15 mouse cellular contexts compared by ENCODE assay signal in genomic region chr7:145340248-145340904, GRCm38 (mm10). TPM values are rescaled to one million over a fixed set of nuclear protein-coding genes. Genes with fewer than 3 reads are reported as not detected.
DNase-seq lines count a peak whose midpoint lies in the region; ATAC-seq lines count a peak whose summit lies in the region.
"Had no signal": no experiment of that assay in that cellular context is flagged by ENCODE, and none has a peak within 500 bp of the region (broad histone marks: within the 10 kb centered on the region; RNA-seq: fewer than 3 reads in every experiment).

No protein-coding gene starts in this region.

- ATAC-seq in kidney, embryonic 14.5 days (ENCODE audit: low FRiP score, low TSS enrichment): peak; percentile 43; the same call in 1 of the 2 replicates
- ATAC-seq in megakaryocyte, adult 5-6 weeks (ENCODE audit: poor library complexity, severe bottlenecking): peak; percentile 43

- no peaks in the 10 kb centered on the region for H3K4me1 ChIP-seq in kidney, embryonic 14.5 days (ENCODE audit: control insufficient read depth, insufficient read depth, low read length)
- no peaks in the 10 kb centered on the region for H3K4me1 ChIP-seq in forebrain, embryonic 10.5 days

- H3K4me3 ChIP-seq in kidney, embryonic 14.5 days (ENCODE audit: low read length): no peak overlapping the region
- H3K4me3 ChIP-seq in forebrain, embryonic 10.5 days: no peak overlapping the region

- H3K9ac ChIP-seq in kidney, embryonic 14.5 days (ENCODE audit: low read depth, low read length): no peak overlapping the region

- WGBS in kidney, embryonic 14.5 days: 75% methylated on average over 5 of the region's 5 CpGs
- 91% methylated on average over 5 of the region's 5 CpGs for WGBS in forebrain, embryonic 10.5 days

- H3K9me3 ChIP-seq in kidney, embryonic 14.5 days (ENCODE audit: control insufficient read depth, low read length): no peaks in the 10 kb centered on the region
- H3K9me3 ChIP-seq in forebrain, embryonic 10.5 days: no peaks in the 10 kb centered on the region

- no peak overlapping the region for H3K27ac ChIP-seq in kidney, embryonic 14.5 days (ENCODE audit: low read depth, low read length)
- no peak overlapping the region for H3K27ac ChIP-seq in forebrain, embryonic 10.5 days

- H3K4me2 ChIP-seq in kidney, embryonic 14.5 days (replicated peaks; ENCODE audit: low read depth, low read length): no peak overlapping the region

- DNase-seq in kidney, adult 18-20 months: no peak
- peak; percentile 11 for DNase-seq in CD4-positive, CD25-positive, alpha-beta regulatory T cell, adult 2 months (ENCODE audit: low read depth, low spot score)
- peak; percentile 53 for DNase-seq in NIH3T3 (ENCODE audit: low read depth)
- no peak for DNase-seq in frontal cortex, adult 2 months (ENCODE audit: extremely low spot score in 1 of 2, low spot score in 1 of 2)
- DNase-seq in forebrain, embryonic 10.5 days (ENCODE audit: extremely low spot score, low spot score): no peak
- DNase-seq: adrenal gland, postnatal 14 days; kidney, postnatal 36 days; lung, postnatal 36 days; thymus, postnatal 36 days had no signal

- H3K27me3 ChIP-seq in kidney, embryonic 14.5 days (ENCODE audit: control insufficient read depth, insufficient read depth, low read length): no peaks in the 10 kb centered on the region
- no peaks in the 10 kb centered on the region for H3K27me3 ChIP-seq in forebrain, embryonic 10.5 days (ENCODE audit: poor library complexity, severe bottlenecking)

- no peaks in the 10 kb centered on the region for H3K36me3 ChIP-seq in kidney, embryonic 14.5 days (ENCODE audit: control insufficient read depth, insufficient read depth, low read length)
- H3K36me3 ChIP-seq in forebrain, embryonic 10.5 days (replicated peaks): no peaks in the 10 kb centered on the region

RNA-seq across cellular contexts. Expression of gene Mrgprd, which starts 25.7 kb away (rescaled TPM):
- not detected in 2 replicates for polyA plus RNA-seq in kidney, embryonic 14.5 days (2014; fragmentation: Nextera tagmentation; extraction: Ambion mirVana)
- not detected in 2 replicates for total RNA-seq in megakaryocyte, adult 5-6 weeks (2015)
- total RNA-seq in megakaryocyte, adult 5-6 weeks (2017): not detected in 2 replicates
- polyA plus RNA-seq in frontal cortex, adult 2 months (2012; rRNA removed): not detected in 2 replicates
- not detected in 2 replicates for polyA plus RNA-seq in forebrain, embryonic 10.5 days (2016; fragmentation: Nextera tagmentation; extraction: Ambion mirVana)
- total RNA-seq: adrenal gland, postnatal 14 days; hematopoietic stem cell, adult 5-6 weeks; liver, adult 2 months; monocyte, adult 5-6 weeks had no signal
- polyA plus RNA-seq: liver, adult 2 months; stomach, embryonic 14.5 days had no signal

RNA-seq across cellular contexts. Expression of gene Mrgprf, which starts 39.7 kb away (rescaled TPM):
- polyA plus RNA-seq in kidney, embryonic 14.5 days (2014; fragmentation: Nextera tagmentation; extraction: Ambion mirVana): 1.7 and 2.2 TPM in 2 replicates
- not detected in 2 replicates for total RNA-seq in megakaryocyte, adult 5-6 weeks (2015)
- total RNA-seq in megakaryocyte, adult 5-6 weeks (2017): not detected in 2 replicates
- 1.8 and 2.5 TPM in 2 replicates for polyA plus RNA-seq in frontal cortex, adult 2 months (2012; rRNA removed)
- 0.07 and 0.09 TPM in 2 replicates for polyA plus RNA-seq in forebrain, embryonic 10.5 days (2016; fragmentation: Nextera tagmentation; extraction: Ambion mirVana)
- total RNA-seq: hematopoietic stem cell, adult 5-6 weeks; liver, adult 2 months; monocyte, adult 5-6 weeks had no signal

RNA-seq across cellular contexts. Expression of gene Tpcn2, which starts 56.6 kb away (rescaled TPM):
- polyA plus RNA-seq in kidney, embryonic 14.5 days (2014; fragmentation: Nextera tagmentation; extraction: Ambion mirVana): 4.0 and 4.4 TPM in 2 replicates
- total RNA-seq in megakaryocyte, adult 5-6 weeks (2015): 7.9 and 8.6 TPM in 2 replicates
- total RNA-seq in megakaryocyte, adult 5-6 weeks (2017): 6.7 and 7.5 TPM in 2 replicates
- polyA plus RNA-seq in frontal cortex, adult 2 months (2012; rRNA removed): 7.2 and 8.2 TPM in 2 replicates
- polyA plus RNA-seq in forebrain, embryonic 10.5 days (2016; fragmentation: Nextera tagmentation; extraction: Ambion mirVana): 5.1 and 5.9 TPM in 2 replicates

Comparison
In these comparisons a context has a peak if more than half of its experiments do, and no peak if none do; other contexts are left out.
1. DNase-seq: peak in CD4-positive, CD25-positive, alpha-beta regulatory T cell, adult 2 months (single experiment) and NIH3T3 (single experiment); none in kidney, adult 18-20 months (single experiment), frontal cortex, adult 2 months (0 of 2) and forebrain, embryonic 10.5 days (single experiment).